Mouse (Mus musculus): ENCODE data around the gene Rnf220. TPM values are rescaled to one million over a fixed set of nuclear protein-coding genes. Genes with fewer than 3 reads are reported as not detected.

The Rnf220 gene
- polyA plus RNA-seq, 1 experiment from 2014 or later, result 76.1 TPM

GRCm38 (mm10) chr4:117473291-117473984, 23.4 kb downstream of the Rnf220 start:
- no peak overlapping the region for H3K4me3 ChIP-seq (ENCODE audit: low read depth, low read length)
- no peak overlapping the region for H3K27ac ChIP-seq (ENCODE audit: low read depth)
- no peak for TF ChIP-seq CTCF (IDR thresholded peaks at IDR 0.05; ENCODE audit: low read depth)
- peak overlapping the region; percentile 15; the same call in 1 of the 2 replicates for H3K4me2 ChIP-seq
- H3K27me3 ChIP-seq (ENCODE audit: insufficient read depth, low read length), result peaks cover 16% of the 10 kb centered on the region; the same call in 1 of the 2 replicates
- no peaks in the 10 kb centered on the region for H3K36me3 ChIP-seq (ENCODE audit: insufficient read depth)
- DNase-seq (no peak), ATAC-seq (ENCODE audit: insufficient read depth) (no peak)
- H3K9me3 ChIP-seq (ENCODE audit: low read depth, low read length), result no peaks in the 10 kb centered on the region
- 57% methylated on average over 14 of the region's 14 CpGs for WGBS
- no peak overlapping the region for H3K9ac ChIP-seq
- peaks cover 12% of the 10 kb centered on the region; the same call in 1 of the 2 replicates for H3K4me1 ChIP-seq (ENCODE audit: insufficient read depth)

GRCm38 (mm10) chr4:117469471-117469870, 27.4 kb downstream of the Rnf220 start:
- Histone ChIP-seq H3K27me3 (ENCODE audit: insufficient read depth, low read length) (0 out of 2 replicates have a peak, but pooled peaks cover 7% of the 10 kb centered on the region), H3K27ac (ENCODE audit: low read depth) (no peak overlapping the region), H3K4me2 (no peak overlapping the region), H3K36me3 (ENCODE audit: insufficient read depth) (no peaks in the 10 kb centered on the region), H3K4me3 (ENCODE audit: low read depth, low read length) (no peak overlapping the region), H3K9me3 (ENCODE audit: low read depth, low read length) (no peaks in the 10 kb centered on the region), H3K4me1 (ENCODE audit: insufficient read depth) (no peaks in the 10 kb centered on the region), H3K9ac (no peak overlapping the region)
- TF ChIP-seq CTCF (IDR thresholded peaks at IDR 0.05; ENCODE audit: low read depth), result no peak
- no peak for ATAC-seq (ENCODE audit: insufficient read depth)
- no peak for DNase-seq
- 45% methylated on average over 4 of the region's 4 CpGs for WGBS

GRCm38 (mm10) chr4:117467936-117468335, 28.9 kb downstream of the Rnf220 start:
- Histone ChIP-seq H3K9me3 (ENCODE audit: low read depth, low read length) (no peaks in the 10 kb centered on the region), H3K4me3 (ENCODE audit: low read depth, low read length) (no peak overlapping the region), H3K27ac (ENCODE audit: low read depth) (no peak overlapping the region), H3K4me1 (ENCODE audit: insufficient read depth) (no peaks in the 10 kb centered on the region), H3K9ac (no peak overlapping the region), H3K27me3 (ENCODE audit: insufficient read depth, low read length) (no peaks in the 10 kb centered on the region), H3K36me3 (ENCODE audit: insufficient read depth) (no peaks in the 10 kb centered on the region), H3K4me2 (no peak overlapping the region)
- TF ChIP-seq CTCF (IDR thresholded peaks at IDR 0.05; ENCODE audit: low read depth), result no peak
- DNase-seq, result no peak
- 67% methylated on average over 7 of the region's 7 CpGs for WGBS
- ATAC-seq (ENCODE audit: insufficient read depth), result no peak

GRCm38 (mm10) chr4:117449151-117449550, 47.7 kb downstream of the Rnf220 start:
- DNase-seq (no peak), ATAC-seq (ENCODE audit: insufficient read depth) (no peak)
- no peaks in the 10 kb centered on the region for H3K27me3 ChIP-seq (ENCODE audit: insufficient read depth, low read length)
- H3K4me2 ChIP-seq, result no peak overlapping the region
- H3K4me1 ChIP-seq (ENCODE audit: insufficient read depth), result no peaks in the 10 kb centered on the region
- WGBS, result 86% methylated on average over 1 of the region's 1 CpGs
- no peaks in the 10 kb centered on the region for H3K9me3 ChIP-seq (ENCODE audit: low read depth, low read length)
- no peak for TF ChIP-seq CTCF (IDR thresholded peaks at IDR 0.05; ENCODE audit: low read depth)
- H3K4me3 ChIP-seq (ENCODE audit: low read depth, low read length), result no peak overlapping the region
- no peak overlapping the region for H3K27ac ChIP-seq (ENCODE audit: low read depth)
- H3K9ac ChIP-seq, result no peak overlapping the region
- H3K36me3 ChIP-seq (ENCODE audit: insufficient read depth), result no peaks in the 10 kb centered on the region

- H3K4me3 ChIP-seq (ENCODE audit: low read depth, low read length), result no peak overlapping the region
- no peaks in the 10 kb centered on the region for H3K27me3 ChIP-seq (ENCODE audit: insufficient read depth, low read length)
- no peaks in the 10 kb centered on the region for H3K9me3 ChIP-seq (ENCODE audit: low read depth, low read length)
- no peaks in the 10 kb centered on the region for H3K4me1 ChIP-seq (ENCODE audit: insufficient read depth)
- no peaks in the 10 kb centered on the region for H3K36me3 ChIP-seq (ENCODE audit: insufficient read depth)
- no peak overlapping the region for H3K27ac ChIP-seq (ENCODE audit: low read depth)
- 85% methylated on average over 3 of the region's 3 CpGs for WGBS
- ATAC-seq (ENCODE audit: insufficient read depth) (no peak), DNase-seq (no peak)
- no peak for TF ChIP-seq CTCF (IDR thresholded peaks at IDR 0.05; ENCODE audit: low read depth)
- H3K9ac ChIP-seq, result no peak overlapping the region
- H3K4me2 ChIP-seq, result no peak overlapping the region
Measured at GRCm38 (mm10) chr4:117447926-117448325, 48.9 kb downstream of the Rnf220 start.

- Histone ChIP-seq H3K36me3 (ENCODE audit: insufficient read depth) (no peaks in the 10 kb centered on the region), H3K9me3 (ENCODE audit: low read depth, low read length) (no peaks in the 10 kb centered on the region), H3K4me1 (ENCODE audit: insufficient read depth) (no peaks in the 10 kb centered on the region), H3K9ac (no peak overlapping the region), H3K4me2 (no peak overlapping the region), H3K4me3 (ENCODE audit: low read depth, low read length) (no peak overlapping the region), H3K27ac (ENCODE audit: low read depth) (no peak overlapping the region), H3K27me3 (ENCODE audit: insufficient read depth, low read length) (no peaks in the 10 kb centered on the region)
- no peak for ATAC-seq (ENCODE audit: insufficient read depth)
- DNase-seq, result no peak
- 79% methylated on average over 19 of the region's 19 CpGs for WGBS
- no peak for TF ChIP-seq CTCF (IDR thresholded peaks at IDR 0.05; ENCODE audit: low read depth)
Measured at GRCm38 (mm10) chr4:117445516-117446207, 51.2 kb downstream of the Rnf220 start.

- DNase-seq, result no peak
- Histone ChIP-seq H3K9ac (no peak overlapping the region), H3K4me2 (no peak overlapping the region), H3K27ac (ENCODE audit: low read depth) (no peak overlapping the region), H3K9me3 (ENCODE audit: low read depth, low read length) (no peaks in the 10 kb centered on the region), H3K4me1 (ENCODE audit: insufficient read depth) (no peaks in the 10 kb centered on the region), H3K27me3 (ENCODE audit: insufficient read depth, low read length) (no peaks in the 10 kb centered on the region), H3K36me3 (ENCODE audit: insufficient read depth) (no peaks in the 10 kb centered on the region), H3K4me3 (ENCODE audit: low read depth, low read length) (no peak overlapping the region)
- no peak for ATAC-seq (ENCODE audit: insufficient read depth)
- TF ChIP-seq CTCF (IDR thresholded peaks at IDR 0.05; ENCODE audit: low read depth), result no peak
- 68% methylated on average over 3 of the region's 3 CpGs for WGBS
Measured at GRCm38 (mm10) chr4:117438919-117439318, 57.9 kb downstream of the Rnf220 start.
